Comparison of ENCODE assay signal across 9 mouse cellular contexts in genomic region chrX:106013217-106013616, GRCm38 (mm10). TPM values are rescaled to one million over a fixed set of nuclear protein-coding genes. Genes with fewer than 3 reads are reported as not detected.
DNase-seq lines count a peak whose midpoint lies in the region; ATAC-seq lines count a peak whose summit lies in the region.
"Had no signal": no experiment of that assay in that cellular context is flagged by ENCODE, and none has a peak within 500 bp of the region (broad histone marks: within the 10 kb centered on the region; RNA-seq: fewer than 3 reads in every experiment).

No protein-coding gene starts in this region.

- no peak overlapping the region for H3K4me3 ChIP-seq in forebrain, embryonic 11.5 days (ENCODE audit: low read depth, low read length)
- no peak overlapping the region for H3K4me3 ChIP-seq in forebrain, embryonic 13.5 days
- H3K4me3 ChIP-seq in neural tube, embryonic 15.5 days (replicated peaks) = no peak overlapping the region
- H3K4me3 ChIP-seq: heart, embryonic 15.5 days had no signal

- peak; percentile 53 for DNase-seq in forebrain, embryonic 11.5 days (ENCODE audit: low spot score)
- DNase-seq in neural tube, embryonic 10.5 days (ENCODE audit: extremely low spot score, low spot score) = peak; percentile 17
- DNase-seq in cerebellum, postnatal 10 days = peak; percentile 64 to 70
- DNase-seq in kidney, adult 9 months = peak; percentile 65
- DNase-seq in lung, postnatal 25 days (ENCODE audit: low spot score) = peak; percentile 49
- peak; percentile 5 for DNase-seq in testis, postnatal 14 days (ENCODE audit: low spot score)

- no peaks in the 10 kb centered on the region for H3K36me3 ChIP-seq in forebrain, embryonic 11.5 days (ENCODE audit: control insufficient read depth, insufficient read depth, low read length)
- no peaks in the 10 kb centered on the region for H3K36me3 ChIP-seq in forebrain, embryonic 13.5 days (ENCODE audit: poor library complexity, severe bottlenecking)
- no peaks in the 10 kb centered on the region for H3K36me3 ChIP-seq in neural tube, embryonic 15.5 days
- H3K36me3 ChIP-seq: heart, embryonic 15.5 days had no signal

- H3K4me1 ChIP-seq in forebrain, embryonic 11.5 days (replicated peaks; ENCODE audit: control insufficient read depth, insufficient read depth, low read length) = no peaks in the 10 kb centered on the region; the same call in 1 of the 2 replicates
- H3K4me1 ChIP-seq in forebrain, embryonic 13.5 days = 0 out of 2 replicates have a peak, but pooled peaks cover 13% of the 10 kb centered on the region
- H3K4me1 ChIP-seq in neural tube, embryonic 15.5 days = peaks cover 12% of the 10 kb centered on the region

- H3K27me3 ChIP-seq in forebrain, embryonic 11.5 days (ENCODE audit: control insufficient read depth, insufficient read depth, low read length) = no peaks in the 10 kb centered on the region
- H3K27me3 ChIP-seq in forebrain, embryonic 13.5 days = no peaks in the 10 kb centered on the region
- no peaks in the 10 kb centered on the region for H3K27me3 ChIP-seq in neural tube, embryonic 15.5 days (replicated peaks)
- H3K27me3 ChIP-seq: heart, embryonic 15.5 days had no signal

- 22% methylated on average over 2 of the region's 2 CpGs for WGBS in forebrain, embryonic 11.5 days
- WGBS in forebrain, embryonic 13.5 days = 29% methylated on average over 2 of the region's 2 CpGs
- WGBS in neural tube, embryonic 15.5 days = 22% methylated on average over 2 of the region's 2 CpGs

- H3K9ac ChIP-seq in forebrain, embryonic 11.5 days (ENCODE audit: low read length) = no peak overlapping the region
- H3K9ac ChIP-seq in forebrain, embryonic 13.5 days = no peak overlapping the region
- no peak overlapping the region for H3K9ac ChIP-seq in neural tube, embryonic 15.5 days (replicated peaks)
- H3K9ac ChIP-seq: heart, embryonic 15.5 days had no signal

- no peak for ATAC-seq in forebrain, embryonic 11.5 days (replicated peaks; ENCODE audit: low FRiP score)
- ATAC-seq in forebrain, embryonic 13.5 days = no peak
- no peak for ATAC-seq in neural tube, embryonic 15.5 days (ENCODE audit: low FRiP score)

- no peaks in the 10 kb centered on the region for H3K9me3 ChIP-seq in forebrain, embryonic 11.5 days (ENCODE audit: control insufficient read depth, low read length)
- no peaks in the 10 kb centered on the region for H3K9me3 ChIP-seq in forebrain, embryonic 13.5 days (replicated peaks)
- no peaks in the 10 kb centered on the region for H3K9me3 ChIP-seq in neural tube, embryonic 15.5 days (replicated peaks)
- H3K9me3 ChIP-seq: heart, embryonic 15.5 days had no signal

- no peak overlapping the region for H3K27ac ChIP-seq in forebrain, embryonic 11.5 days (ENCODE audit: low read depth, low read length)
- no peak overlapping the region for H3K27ac ChIP-seq in forebrain, embryonic 13.5 days
- H3K27ac ChIP-seq in neural tube, embryonic 15.5 days (replicated peaks) = no peak overlapping the region

- no peak overlapping the region for H3K4me2 ChIP-seq in forebrain, embryonic 11.5 days (ENCODE audit: low read depth, low read length, severe bottlenecking)
- H3K4me2 ChIP-seq in forebrain, embryonic 13.5 days = no peak overlapping the region
- no peak overlapping the region for H3K4me2 ChIP-seq in neural tube, embryonic 15.5 days

RNA-seq across cellular contexts. Expression of gene Magt1, which starts 1.5 kb away (rescaled TPM):
- polyA plus RNA-seq in forebrain, embryonic 11.5 days (2014; fragmentation: Nextera tagmentation; extraction: Ambion mirVana) = 39.0 and 45.6 TPM in 2 replicates
- 27.0 and 29.4 TPM in 2 replicates for polyA plus RNA-seq in forebrain, embryonic 13.5 days (2015; fragmentation: Nextera tagmentation; extraction: Ambion mirVana)
- 20.0 and 28.4 TPM in 2 replicates for polyA plus RNA-seq in neural tube, embryonic 15.5 days (2015; fragmentation: Nextera tagmentation; extraction: Ambion mirVana)

RNA-seq across cellular contexts. Expression of gene Cox7b, which starts 2.3 kb away (rescaled TPM):
- 258 and 277 TPM in 2 replicates for polyA plus RNA-seq in forebrain, embryonic 11.5 days (2014; fragmentation: Nextera tagmentation; extraction: Ambion mirVana)
- polyA plus RNA-seq in forebrain, embryonic 13.5 days (2015; fragmentation: Nextera tagmentation; extraction: Ambion mirVana) = 331 and 363 TPM in 2 replicates
- polyA plus RNA-seq in neural tube, embryonic 15.5 days (2015; fragmentation: Nextera tagmentation; extraction: Ambion mirVana) = 449 and 530 TPM in 2 replicates

RNA-seq across cellular contexts. Expression of gene Atp7a, which starts 13.9 kb away (rescaled TPM):
- 21.8 and 22.0 TPM in 2 replicates for polyA plus RNA-seq in forebrain, embryonic 11.5 days (2014; fragmentation: Nextera tagmentation; extraction: Ambion mirVana)
- 16.4 and 17.3 TPM in 2 replicates for polyA plus RNA-seq in forebrain, embryonic 13.5 days (2015; fragmentation: Nextera tagmentation; extraction: Ambion mirVana)
- 9.5 and 11.8 TPM in 2 replicates for polyA plus RNA-seq in neural tube, embryonic 15.5 days (2015; fragmentation: Nextera tagmentation; extraction: Ambion mirVana)

Comparison
In these comparisons a context has a peak if more than half of its experiments do, and no peak if none do; other contexts are left out.
1. DNase-seq: peak in every context shown above with its lines; median percentile 67 in cerebellum, postnatal 10 days; 65 in kidney, adult 9 months; 53 in forebrain, embryonic 11.5 days; 49 in lung, postnatal 25 days; 17 in neural tube, embryonic 10.5 days; 5 in testis, postnatal 14 days.